Mouse (Mus musculus) lung, embryonic 16.5 days (tissue): ENCODE results near the gene Cerkl. TPM values are rescaled to one million over a fixed set of nuclear protein-coding genes. Genes with fewer than 3 reads are reported as not detected.

Experiments used
- ATAC-seq: fragments of 200-750 bp; cut with Nextera tagmentation; 2 replicates; pipeline ENCODE4 v1.8.0; 2017; ENCODE audit warnings: low read depth, mild to moderate bottlenecking, moderate library complexity
- H3K27ac ChIP-seq: fragments of 300-500 bp; sonication (generic); 2 replicates; pipeline ENCODE4 v1.5.1; 2014; ENCODE audit warnings: mild to moderate bottlenecking, control low read depth, low read length
- H3K27me3 ChIP-seq: fragments of 300-500 bp; sonication (generic); 2 replicates; pipeline ENCODE4 v1.6.1; 2014; ENCODE audit warnings: low read depth, low read length, mixed read lengths; ENCODE audit not compliant: control insufficient read depth, insufficient read depth
- H3K36me3 ChIP-seq: fragments of 300-500 bp; sonication (generic); 2 replicates; pipeline ENCODE4 v1.6.1; 2014; ENCODE audit warnings: low read length; ENCODE audit not compliant: control insufficient read depth, insufficient read depth
- H3K4me1 ChIP-seq: fragments of 300-500 bp; sonication (generic); replicated peaks from 2 replicates; pipeline ENCODE4 v1.6.1; 2014; ENCODE audit warnings: low read length, mixed read lengths; ENCODE audit not compliant: control insufficient read depth, insufficient read depth
- H3K4me2 ChIP-seq: fragments of 300-500 bp; sonication (generic); 2 replicates; pipeline ENCODE4 v1.6.1; 2014; ENCODE audit warnings: low read depth, low read length, control low read depth
- H3K4me3 ChIP-seq: fragments of 300-500 bp; sonication (generic); 2 replicates; pipeline ENCODE4 v1.5.1; 2014; ENCODE audit warnings: mild to moderate bottlenecking, low read length, control low read depth
- H3K9ac ChIP-seq: fragments of 300-500 bp; sonication (generic); 2 replicates; pipeline ENCODE4 v1.6.1; 2014; ENCODE audit warnings: low read length, control low read depth
- H3K9me3 ChIP-seq: fragments of 300-500 bp; sonication (generic); 2 replicates; pipeline ENCODE4 v1.6.1; 2016; ENCODE audit warnings: low read length; ENCODE audit not compliant: control insufficient read depth
- WGBS: fragments of 180-500 bp; shearing (Covaris S2); extraction: QIAGEN DNeasy Blood & Tissue Kit; methylation state at CpG from one replicate; pipeline ENCODE4 v1.1.7; 2014; 5-methylcytosine and 5-hydroxymethylcytosine counted together
- polyA plus RNA-seq: library from polyadenylated mRNA; unstranded; fragments of >200 nt; fragmentation: Nextera tagmentation; extraction: Ambion mirVana; gene quantifications from 2 replicates; pipeline ENCODE4 v1.2.1, GENCODE M21; 2015

Gene Cerkl
- polyA plus RNA-seq, 1 experiment from 2014 or later = 0.58 TPM

DNA sequence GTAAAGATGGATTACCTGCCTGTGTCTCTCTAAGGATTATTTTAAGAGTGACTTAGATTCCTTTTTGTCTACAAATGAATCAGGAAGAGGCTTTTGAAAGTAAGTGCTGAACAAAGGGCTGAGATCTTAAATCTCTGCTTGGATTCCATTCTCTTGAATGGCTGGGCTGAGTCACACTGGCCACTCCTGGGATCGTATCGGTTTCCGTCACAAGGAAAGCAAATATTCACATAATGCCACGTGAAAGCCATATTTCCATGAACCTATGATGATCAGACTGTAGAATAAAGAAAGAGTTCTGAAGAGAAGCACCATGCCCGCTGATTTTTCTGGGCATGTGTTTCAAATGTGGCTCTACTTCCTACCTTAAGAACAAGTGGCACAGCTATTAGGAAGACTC, 57.8 kb downstream of the Cerkl start:
- Histone ChIP-seq H3K27ac (no peak overlapping the region), H3K9ac (no peak overlapping the region), H3K9me3 (no peaks in the 10 kb centered on the region), H3K4me1 (no peaks in the 10 kb centered on the region), H3K36me3 (no peaks in the 10 kb centered on the region), H3K4me3 (no peak overlapping the region), H3K4me2 (no peak overlapping the region), H3K27me3 (no peaks in the 10 kb centered on the region)
- WGBS = 59% methylated on average over 5 of the region's 5 CpGs
- no peak for ATAC-seq

- 34% methylated on average over 2 of the region's 2 CpGs for WGBS
- no peak overlapping the region for H3K4me3 ChIP-seq
- ATAC-seq = no peak
- no peak overlapping the region for H3K27ac ChIP-seq
- H3K27me3 ChIP-seq = no peaks in the 10 kb centered on the region
- no peaks in the 10 kb centered on the region for H3K9me3 ChIP-seq
- no peaks in the 10 kb centered on the region for H3K36me3 ChIP-seq
- H3K4me2 ChIP-seq = no peak overlapping the region
- H3K4me1 ChIP-seq = no peaks in the 10 kb centered on the region
- H3K9ac ChIP-seq = no peak overlapping the region
Measured at GRCm38 (mm10) chr2:79398343-79398742, 58.2 kb downstream of the Cerkl start.

- no peaks in the 10 kb centered on the region for H3K4me1 ChIP-seq
- no peak overlapping the region for H3K9ac ChIP-seq
- H3K27me3 ChIP-seq = no peaks in the 10 kb centered on the region
- WGBS = 70% methylated on average over 2 of the region's 2 CpGs
- no peaks in the 10 kb centered on the region for H3K9me3 ChIP-seq
- H3K36me3 ChIP-seq = no peaks in the 10 kb centered on the region
- no peak overlapping the region for H3K4me3 ChIP-seq
- no peak overlapping the region for H3K4me2 ChIP-seq
- H3K27ac ChIP-seq = no peak overlapping the region
- ATAC-seq = no peak
Measured at GRCm38 (mm10) chr2:79397107-79397506, 59.5 kb downstream of the Cerkl start.

GRCm38 (mm10) chr2:79379087-79380041, 77.2 kb downstream of the Cerkl start:
- Histone ChIP-seq H3K9ac (no peak overlapping the region), H3K4me1 (no peaks in the 10 kb centered on the region), H3K4me2 (no peak overlapping the region; the same call in 1 of the 2 replicates), H3K27me3 (no peaks in the 10 kb centered on the region), H3K4me3 (no peak overlapping the region), H3K9me3 (no peaks in the 10 kb centered on the region), H3K27ac (no peak overlapping the region), H3K36me3 (no peaks in the 10 kb centered on the region)
- no peak for ATAC-seq
- 32% methylated on average over 12 of the region's 12 CpGs for WGBS

- no peaks in the 10 kb centered on the region for H3K4me1 ChIP-seq
- H3K27me3 ChIP-seq = no peaks in the 10 kb centered on the region
- no peak for ATAC-seq
- H3K9ac ChIP-seq = no peak overlapping the region
- H3K9me3 ChIP-seq = no peaks in the 10 kb centered on the region
- H3K4me3 ChIP-seq = no peak overlapping the region
- H3K27ac ChIP-seq = no peak overlapping the region
- 66% methylated on average over 8 of the region's 8 CpGs for WGBS
- H3K36me3 ChIP-seq = no peaks in the 10 kb centered on the region
- no peak overlapping the region for H3K4me2 ChIP-seq
Measured at GRCm38 (mm10) chr2:79378346-79379086, 78.1 kb downstream of the Cerkl start.

GRCm38 (mm10) chr2:79372486-79373200, 83.9 kb downstream of the Cerkl start:
- H3K27ac ChIP-seq = no peak overlapping the region
- WGBS = 40% methylated on average over 6 of the region's 6 CpGs
- H3K4me2 ChIP-seq = no peak overlapping the region
- no peaks in the 10 kb centered on the region for H3K36me3 ChIP-seq
- no peak for ATAC-seq
- H3K4me1 ChIP-seq = no peaks in the 10 kb centered on the region
- H3K27me3 ChIP-seq = no peaks in the 10 kb centered on the region
- H3K9ac ChIP-seq = no peak overlapping the region
- H3K4me3 ChIP-seq = no peak overlapping the region
- no peaks in the 10 kb centered on the region for H3K9me3 ChIP-seq

GRCm38 (mm10) chr2:79372154-79372467, 84.5 kb downstream of the Cerkl start:
- H3K4me1 ChIP-seq = no peaks in the 10 kb centered on the region
- H3K4me3 ChIP-seq = no peak overlapping the region
- 71% methylated on average over 2 of the region's 2 CpGs for WGBS
- no peak overlapping the region for H3K27ac ChIP-seq
- H3K27me3 ChIP-seq = no peaks in the 10 kb centered on the region
- ATAC-seq = no peak
- H3K9ac ChIP-seq = no peak overlapping the region
- H3K9me3 ChIP-seq = no peaks in the 10 kb centered on the region
- no peak overlapping the region for H3K4me2 ChIP-seq
- H3K36me3 ChIP-seq = no peaks in the 10 kb centered on the region

DNA sequence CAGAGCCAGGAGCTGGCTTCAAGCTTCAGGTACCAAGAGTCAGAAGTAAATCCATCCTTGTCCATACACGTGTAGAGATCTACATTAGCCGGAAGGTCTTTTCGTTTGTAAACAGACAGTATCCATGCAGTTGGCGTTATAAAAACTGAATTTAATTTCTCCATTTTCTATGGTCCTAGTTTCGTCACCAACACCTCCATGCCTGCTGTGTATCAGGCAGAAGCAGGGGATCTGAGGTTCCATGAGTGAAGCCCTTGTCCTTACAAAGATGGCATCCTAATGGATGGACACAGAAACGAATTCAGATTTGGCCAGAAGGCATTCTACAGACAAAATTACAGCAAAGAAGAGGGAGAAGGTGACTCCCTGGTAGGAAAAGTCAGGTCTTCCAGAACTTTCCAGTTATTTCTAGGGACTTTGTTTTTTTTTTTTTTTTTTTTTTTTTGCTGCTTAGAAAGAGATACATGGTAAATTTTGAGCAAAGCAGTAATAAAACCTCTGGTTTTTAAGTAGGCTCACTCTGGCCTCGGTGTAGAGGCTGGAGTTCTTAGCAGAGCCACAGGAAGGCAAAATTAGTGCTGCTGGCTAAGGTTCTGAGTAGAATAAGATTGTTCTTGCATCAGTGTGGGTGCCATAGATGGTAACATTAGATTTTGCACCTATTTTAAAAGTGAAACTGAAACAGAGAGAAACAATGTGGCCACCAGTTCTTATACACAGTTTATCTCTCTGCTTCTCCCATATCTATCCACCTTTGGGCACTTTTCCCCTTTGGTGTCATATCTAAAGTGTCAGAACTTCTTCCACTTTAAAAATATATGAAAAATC, 85.0 kb downstream of the Cerkl start:
- H3K36me3 ChIP-seq = no peaks in the 10 kb centered on the region
- no peak overlapping the region for H3K9ac ChIP-seq
- H3K27ac ChIP-seq = no peak overlapping the region
- no peaks in the 10 kb centered on the region for H3K27me3 ChIP-seq
- ATAC-seq = no peak
- H3K4me3 ChIP-seq = no peak overlapping the region
- 78% methylated on average over 7 of the region's 7 CpGs for WGBS
- no peaks in the 10 kb centered on the region for H3K4me1 ChIP-seq
- H3K4me2 ChIP-seq = no peak overlapping the region
- no peaks in the 10 kb centered on the region for H3K9me3 ChIP-seq
